Mouse (Mus musculus) megakaryocyte, embryonic 14.5 days (primary cell): ENCODE measurements around the gene U2af2.

ENCODE experiments used
- FLI1 ChIP-seq: IDR thresholded peaks from 2 replicates; pipeline ENCODE4 v1.6.1; 2012; ENCODE audit warnings: low read length, inconsistent platforms, mixed read lengths
- GATA1 ChIP-seq: IDR thresholded peaks from 3 replicates; pipeline ENCODE4 v1.6.1; 2012; ENCODE audit warnings: mixed read lengths, low read length, inconsistent platforms, borderline replicate concordance

- no peak for TF ChIP-seq GATA1
- no peak for TF ChIP-seq FLI1
These were observed 28.1 kb upstream of the U2af2 start, which contains the start of gene 4632433K11Rik for GRCm38 (mm10) chr7:5033818-5034217.
